Mouse (Mus musculus) ovary, adult 18-20 months (tissue): ENCODE measurements at regions not wholly inside any gene's neighbourhood (a gene's known extent, or its start where the extent isn't known, plus 50 kb on each side); places are given as distances from the start of the nearest gene placed in this dataset.

Experiments
- DNase-seq: peaks from one replicate; pipeline ENCODE4 v3.0.0; 2022; ENCODE audit warnings: low spot score, mixed read lengths

GRCm38 (mm10) chr1:88809756-88810155 is 107.7 kb upstream of the Arl4c start:
- DNase-seq = no peak

- DNase-seq = no peak
These were observed 111.2 kb upstream of the Arl4c start for GRCm38 (mm10) chr1:88813200-88813599.

- DNase-seq = no peak
These were observed 114.4 kb upstream of the Arl4c start for GRCm38 (mm10) chr1:88816376-88816945.

GRCm38 (mm10) chr1:88825215-88825614 is 123.2 kb upstream of the Arl4c start:
- no peak for DNase-seq

- no peak for DNase-seq
These were observed 136.7 kb upstream of the Arl4c start for GRCm38 (mm10) chr1:88838661-88839274.

- no peak for DNase-seq
These were observed 137.5 kb upstream of the Arl4c start for GRCm38 (mm10) chr1:88839407-88839976.

- DNase-seq = no peak
These were observed 138.1 kb upstream of the Arl4c start for GRCm38 (mm10) chr1:88839977-88840628.

- no peak for DNase-seq
These were observed 139.1 kb upstream of the Arl4c start for GRCm38 (mm10) chr1:88840991-88841592.

GRCm38 (mm10) chr1:88847333-88848091 is 145.5 kb upstream of the Arl4c start:
- DNase-seq = no peak

- DNase-seq = no peak
These were observed 146.2 kb upstream of the Arl4c start for GRCm38 (mm10) chr1:88848246-88848645.

GRCm38 (mm10) chr1:88849421-88849820 is 147.4 kb upstream of the Arl4c start:
- DNase-seq = no peak

- no peak for DNase-seq
These were observed 149.9 kb upstream of the Arl4c start for GRCm38 (mm10) chr1:88851931-88852330.

GRCm38 (mm10) chr1:88860871-88861589 is 159.0 kb upstream of the Arl4c start:
- no peak for DNase-seq

GRCm38 (mm10) chr1:88861590-88861935 is 159.5 kb upstream of the Arl4c start:
- no peak for DNase-seq

- DNase-seq = no peak
These were observed 163.4 kb upstream of the Arl4c start for GRCm38 (mm10) chr1:88865436-88865835.

- DNase-seq = no peak
These were observed 164.6 kb upstream of the Arl4c start for GRCm38 (mm10) chr1:88866571-88866970.

GRCm38 (mm10) chr1:88867138-88867537 is 165.1 kb upstream of the Arl4c start:
- no peak for DNase-seq

- no peak for DNase-seq
These were observed 167.9 kb upstream of the Arl4c start for GRCm38 (mm10) chr1:88869885-88870284.

- DNase-seq = no peak
These were observed 173.3 kb upstream of the Arl4c start for GRCm38 (mm10) chr1:88875356-88875755.

- DNase-seq = no peak
These were observed 175.4 kb upstream of the Arl4c start for GRCm38 (mm10) chr1:88877441-88877840.

GRCm38 (mm10) chr1:88878831-88879230 is 176.8 kb upstream of the Arl4c start:
- no peak for DNase-seq

- no peak for DNase-seq
These were observed 177.3 kb upstream of the Arl4c start for GRCm38 (mm10) chr1:88879367-88879766.
